Mouse (Mus musculus) hindbrain, embryonic 11.5 days (tissue): ENCODE measurements at regions not wholly inside any gene's neighbourhood (a gene's known extent, or its start where the extent isn't known, plus 50 kb on each side); places are given as distances from the start of the nearest gene placed in this dataset.

Source experiments
- ATAC-seq: fragments of 200-750 bp; cut with Nextera tagmentation; 2 replicates; pipeline ENCODE4 v1.8.0; 2017; ENCODE audit warnings: mild to moderate bottlenecking, moderate TSS enrichment, moderate library complexity; ENCODE audit not compliant: low FRiP score
- DNase-seq: peaks from one replicate; pipeline ENCODE4 v3.0.0-alpha.2; 2015; ENCODE audit warnings: low spot score
- H3K27ac ChIP-seq: fragments of 300-500 bp; sonication (generic); 2 replicates; pipeline ENCODE4 v1.5.1; 2014; ENCODE audit warnings: mild to moderate bottlenecking, low read depth, low read length
- H3K27me3 ChIP-seq: fragments of 300-500 bp; sonication (generic); 2 replicates; pipeline ENCODE4 v1.6.1; 2014; ENCODE audit warnings: mild to moderate bottlenecking, low read length, moderate library complexity, mixed read lengths; ENCODE audit not compliant: control insufficient read depth, insufficient read depth
- H3K36me3 ChIP-seq: fragments of 300-500 bp; sonication (generic); 2 replicates; pipeline ENCODE4 v1.6.1; 2014; ENCODE audit warnings: mild to moderate bottlenecking, low read length, moderate library complexity, mixed read lengths; ENCODE audit not compliant: control insufficient read depth, insufficient read depth
- H3K4me1 ChIP-seq: fragments of 300-500 bp; sonication (generic); replicated peaks from 2 replicates; pipeline ENCODE4 v1.6.1; 2014; ENCODE audit warnings: low read length, mixed read lengths; ENCODE audit not compliant: control insufficient read depth, insufficient read depth
- H3K4me2 ChIP-seq: fragments of 300-500 bp; sonication (generic); replicated peaks from 2 replicates; pipeline ENCODE4 v1.6.1; 2014; ENCODE audit warnings: mild to moderate bottlenecking, low read depth, low read length
- H3K4me3 ChIP-seq: fragments of 300-500 bp; sonication (generic); 2 replicates; pipeline ENCODE4 v1.5.1; 2014; ENCODE audit warnings: low read depth, low read length
- H3K9ac ChIP-seq: fragments of 300-500 bp; sonication (generic); 2 replicates; pipeline ENCODE4 v1.6.1; 2014; ENCODE audit warnings: low read depth, low read length
- H3K9me3 ChIP-seq: fragments of 300-500 bp; sonication (generic); 2 replicates; pipeline ENCODE4 v1.6.1; 2016; ENCODE audit warnings: low read length; ENCODE audit not compliant: control insufficient read depth
- WGBS: fragments of 180-500 bp; shearing (Covaris S2); extraction: QIAGEN DNeasy Blood & Tissue Kit; methylation state at CpG from one replicate; pipeline ENCODE4 v1.1.7; 2014; 5-methylcytosine and 5-hydroxymethylcytosine counted together

DNA sequence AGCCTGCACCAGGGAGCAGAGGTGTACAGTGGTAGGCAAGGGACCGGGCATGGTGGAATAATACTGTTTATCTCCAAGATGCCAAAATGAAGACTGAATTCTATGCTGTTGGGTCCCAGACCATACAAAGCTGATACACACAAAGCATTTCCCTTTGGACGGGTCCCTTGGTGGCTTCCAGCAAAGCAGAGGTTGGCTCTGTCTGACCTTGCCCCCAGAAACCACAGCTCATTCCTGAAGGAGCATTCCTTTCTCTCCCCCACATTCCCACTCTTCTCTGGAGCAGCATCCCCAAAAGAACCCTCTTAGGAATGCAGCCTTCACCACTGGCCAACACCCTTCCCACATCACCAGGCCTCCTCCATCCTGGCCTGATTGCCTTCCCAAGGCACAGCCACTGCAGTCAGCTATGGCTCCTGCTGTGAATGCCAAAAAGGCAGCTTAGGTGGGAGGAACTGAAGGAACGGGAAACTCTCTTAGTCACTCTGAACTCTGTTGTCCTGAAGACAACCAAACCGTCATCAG, 212.4 kb upstream of the Dio3 start:
- no peak overlapping the region for H3K9ac ChIP-seq
- 77% methylated on average over 4 of the region's 4 CpGs for WGBS
- H3K36me3 ChIP-seq: no peaks in the 10 kb centered on the region
- no peaks in the 10 kb centered on the region for H3K4me1 ChIP-seq
- 0 out of 2 replicates have a peak, but pooled peaks cover 2% of the 10 kb centered on the region for H3K9me3 ChIP-seq
- ATAC-seq (no peak), DNase-seq (no peak)
- H3K27ac ChIP-seq: no peak overlapping the region
- no peak overlapping the region for H3K4me3 ChIP-seq
- H3K4me2 ChIP-seq: no peak overlapping the region
- H3K27me3 ChIP-seq: no peaks in the 10 kb centered on the region

DNA sequence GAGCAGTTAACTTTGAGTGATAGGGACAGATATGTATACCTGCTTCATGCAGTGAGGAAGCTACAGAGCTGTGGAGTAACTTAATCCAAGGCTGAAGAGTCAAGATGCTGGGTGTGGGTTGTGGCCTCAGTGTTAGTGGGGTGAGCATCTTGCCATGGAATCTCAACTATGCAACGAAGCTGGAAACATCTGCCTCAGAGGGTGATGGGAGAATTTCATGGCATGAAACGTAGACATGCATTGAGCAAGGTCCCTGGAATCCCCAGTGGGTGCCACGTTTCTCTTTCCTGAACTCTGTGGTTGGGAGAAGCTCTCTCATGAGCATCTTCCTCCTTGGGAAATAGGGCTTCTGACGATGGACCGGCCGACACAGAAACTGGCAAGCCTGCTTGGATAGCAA, 208.4 kb upstream of the Dio3 start:
- H3K4me2 ChIP-seq: no peak overlapping the region
- WGBS: 88% methylated on average over 6 of the region's 6 CpGs
- ATAC-seq: no peak

DNA sequence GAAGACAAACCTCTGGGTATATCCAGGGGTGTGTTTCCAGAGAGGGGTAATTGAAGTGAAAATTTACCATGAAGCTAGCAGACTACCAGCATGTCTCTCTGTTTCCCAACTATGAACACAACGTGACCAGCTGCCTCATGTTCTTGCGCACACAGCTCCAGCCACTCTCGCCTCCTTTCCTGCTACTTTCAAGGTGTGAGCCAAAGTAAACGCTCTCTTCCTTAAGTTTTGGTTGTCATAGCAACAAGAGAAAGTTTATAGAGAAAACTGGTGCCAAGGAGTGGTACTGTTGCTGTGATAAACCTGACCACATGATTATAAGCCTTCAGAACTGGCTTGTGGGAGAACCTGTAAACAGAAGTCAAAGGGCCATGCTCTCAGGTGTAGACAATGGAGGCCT, 207.0 kb upstream of the Dio3 start:
- no peak overlapping the region for H3K4me2 ChIP-seq
- ATAC-seq: no peak
- no peaks in the 10 kb centered on the region for H3K27me3 ChIP-seq
- no peaks in the 10 kb centered on the region for H3K4me1 ChIP-seq
- H3K9me3 ChIP-seq: 0 out of 2 replicates have a peak, but pooled peaks cover 2% of the 10 kb centered on the region
- no peak overlapping the region for H3K27ac ChIP-seq
- no peak for DNase-seq
- no peak overlapping the region for H3K4me3 ChIP-seq
- H3K36me3 ChIP-seq: no peaks in the 10 kb centered on the region
- 83% methylated on average over 4 of the region's 4 CpGs for WGBS
- no peak overlapping the region for H3K9ac ChIP-seq

More for the DNA sequence above, 208.4 kb upstream of the Dio3 start:
- Histone ChIP-seq H3K4me3 (no peak overlapping the region), H3K27ac (no peak overlapping the region), H3K36me3 (no peaks in the 10 kb centered on the region), H3K27me3 (no peaks in the 10 kb centered on the region), H3K9ac (no peak overlapping the region), H3K9me3 (0 out of 2 replicates have a peak, but pooled peaks cover 2% of the 10 kb centered on the region), H3K4me1 (no peaks in the 10 kb centered on the region)
- DNase-seq: no peak

DNA sequence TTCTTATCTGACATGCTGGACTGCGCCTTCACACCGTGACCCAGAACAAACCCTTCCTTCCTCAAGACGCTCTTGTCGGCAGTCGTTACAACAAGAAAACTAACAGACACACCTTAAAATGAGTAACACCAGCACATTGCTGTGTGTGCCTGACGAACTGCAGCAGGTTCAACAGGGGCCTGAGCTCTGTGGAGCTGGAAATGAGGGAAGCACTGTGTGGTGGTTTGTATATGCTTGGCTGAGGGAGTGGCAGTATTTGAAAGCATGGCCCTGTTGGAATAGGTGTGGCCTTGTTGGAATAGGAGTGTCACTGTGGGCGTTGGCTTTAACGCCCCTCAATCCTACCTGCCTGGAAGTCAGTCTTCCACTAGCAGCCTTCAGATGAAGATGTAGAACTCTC, 203.9 kb upstream of the Dio3 start:
- Histone ChIP-seq H3K4me2 (no peak overlapping the region), H3K27me3 (no peaks in the 10 kb centered on the region), H3K27ac (no peak overlapping the region), H3K4me3 (no peak overlapping the region), H3K4me1 (no peaks in the 10 kb centered on the region), H3K9ac (no peak overlapping the region), H3K9me3 (no peaks in the 10 kb centered on the region), H3K36me3 (no peaks in the 10 kb centered on the region)
- WGBS: 87% methylated on average over 8 of the region's 8 CpGs
- ATAC-seq (no peak), DNase-seq (no peak)

DNA sequence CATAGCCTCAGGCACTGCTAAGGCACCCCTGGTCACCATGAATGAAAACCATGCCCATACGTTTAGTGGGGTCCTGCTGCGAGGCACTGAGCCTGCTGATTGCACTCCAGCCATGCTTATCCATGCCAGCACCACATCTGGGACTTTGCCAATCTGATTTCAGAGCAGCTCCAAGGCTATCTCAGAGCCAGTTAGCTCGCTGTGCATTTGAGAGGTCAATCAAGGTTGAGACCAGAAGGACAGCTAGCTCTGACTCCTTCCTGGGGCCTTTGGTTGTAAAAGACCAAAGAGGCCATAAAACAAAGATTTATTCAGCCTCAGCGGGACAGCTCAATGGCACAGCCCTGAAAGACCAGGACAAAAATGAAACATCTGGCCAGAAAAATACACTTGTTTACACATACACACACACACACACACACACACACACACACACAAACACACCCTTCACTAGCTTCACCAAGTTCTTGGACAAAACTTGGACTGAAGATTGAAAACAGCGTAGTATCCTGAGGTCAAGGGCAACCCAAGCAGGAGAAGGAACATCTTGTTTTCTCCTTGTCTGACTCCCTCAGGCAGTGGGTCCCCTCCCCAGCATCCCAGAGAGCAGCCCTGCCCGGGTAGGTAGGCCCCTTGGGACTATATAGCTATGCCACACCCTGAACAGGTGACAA, 201.5 kb upstream of the Dio3 start:
- H3K27me3 ChIP-seq: no peaks in the 10 kb centered on the region
- ATAC-seq (no peak), DNase-seq (no peak)
- no peak overlapping the region for H3K27ac ChIP-seq
- H3K9me3 ChIP-seq: no peaks in the 10 kb centered on the region
- 84% methylated on average over 6 of the region's 6 CpGs for WGBS
- H3K36me3 ChIP-seq: no peaks in the 10 kb centered on the region
- no peak overlapping the region for H3K4me3 ChIP-seq
- no peaks in the 10 kb centered on the region for H3K4me1 ChIP-seq
- no peak overlapping the region for H3K4me2 ChIP-seq
- H3K9ac ChIP-seq: no peak overlapping the region

DNA sequence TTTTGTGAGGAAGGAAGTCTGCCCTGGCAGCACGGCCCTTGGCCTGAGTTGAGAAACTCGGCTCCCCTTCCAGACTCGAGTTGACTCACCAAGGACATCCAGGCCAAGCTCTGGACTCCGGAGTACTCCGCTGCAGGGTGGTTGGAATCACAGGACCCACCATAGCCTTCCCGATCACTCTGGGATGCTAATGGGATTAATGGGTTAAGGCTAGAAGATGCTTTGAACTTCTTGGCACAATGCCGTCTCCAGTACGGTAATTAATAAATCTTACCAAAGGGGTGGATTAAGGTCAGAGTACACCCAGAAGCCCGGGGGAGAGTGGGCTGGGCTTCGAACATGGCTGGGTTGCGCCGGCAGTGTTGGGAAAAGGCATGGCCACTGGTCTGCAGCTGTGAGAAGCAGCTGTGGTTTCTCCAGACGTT, 200.8 kb upstream of the Dio3 start:
- Histone ChIP-seq H3K4me1 (no peaks in the 10 kb centered on the region), H3K9me3 (no peaks in the 10 kb centered on the region), H3K36me3 (no peaks in the 10 kb centered on the region), H3K27ac (no peak overlapping the region), H3K4me2 (no peak overlapping the region), H3K4me3 (no peak overlapping the region), H3K9ac (no peak overlapping the region), H3K27me3 (no peaks in the 10 kb centered on the region)
- 85% methylated on average over 13 of the region's 13 CpGs for WGBS
- ATAC-seq: no peak
- DNase-seq: no peak

DNA sequence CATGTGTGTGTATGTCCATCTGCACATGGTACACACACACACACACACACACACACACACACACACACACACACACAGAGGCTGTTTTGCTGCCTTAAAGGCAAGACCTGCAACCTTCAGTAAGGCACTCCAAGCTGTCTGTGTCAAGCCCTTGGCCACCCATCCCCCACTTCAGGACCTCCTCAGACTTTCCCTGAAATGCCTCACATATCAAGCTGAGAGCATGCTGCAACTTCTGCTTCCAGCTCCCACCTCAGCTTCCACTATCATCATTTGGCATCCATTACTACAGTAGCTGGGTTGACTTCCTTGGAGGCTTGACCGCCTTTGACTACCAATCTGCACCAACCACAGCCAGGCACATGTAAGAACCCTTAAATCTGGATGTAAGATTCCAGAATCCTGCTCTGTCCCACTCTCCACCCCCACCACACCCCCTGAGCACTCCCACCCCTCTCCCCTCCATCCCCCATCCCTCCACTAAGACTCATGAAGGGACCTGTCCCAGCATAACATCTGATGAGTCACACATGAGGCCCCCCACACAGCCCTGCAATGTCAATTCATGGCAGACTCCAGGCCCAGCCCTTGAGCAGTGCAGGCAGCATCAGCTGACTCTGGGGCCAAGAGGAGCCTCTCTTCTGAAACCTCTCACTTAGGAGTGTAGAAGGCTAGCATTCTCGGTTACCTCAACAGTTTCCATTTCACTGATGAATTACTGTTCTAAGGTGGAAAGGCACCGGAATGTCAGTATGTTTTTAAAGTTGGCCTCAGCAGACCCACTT, 196.8 kb upstream of the Dio3 start:
- no peak overlapping the region for H3K4me3 ChIP-seq
- no peaks in the 10 kb centered on the region for H3K36me3 ChIP-seq
- ATAC-seq (no peak), DNase-seq (no peak)
- no peak overlapping the region for H3K27ac ChIP-seq
- H3K27me3 ChIP-seq: no peaks in the 10 kb centered on the region
- WGBS: 93% methylated on average over 3 of the region's 3 CpGs
- H3K9ac ChIP-seq: no peak overlapping the region
- no peak overlapping the region for H3K4me2 ChIP-seq
- H3K4me1 ChIP-seq: no peaks in the 10 kb centered on the region
- no peaks in the 10 kb centered on the region for H3K9me3 ChIP-seq

DNA sequence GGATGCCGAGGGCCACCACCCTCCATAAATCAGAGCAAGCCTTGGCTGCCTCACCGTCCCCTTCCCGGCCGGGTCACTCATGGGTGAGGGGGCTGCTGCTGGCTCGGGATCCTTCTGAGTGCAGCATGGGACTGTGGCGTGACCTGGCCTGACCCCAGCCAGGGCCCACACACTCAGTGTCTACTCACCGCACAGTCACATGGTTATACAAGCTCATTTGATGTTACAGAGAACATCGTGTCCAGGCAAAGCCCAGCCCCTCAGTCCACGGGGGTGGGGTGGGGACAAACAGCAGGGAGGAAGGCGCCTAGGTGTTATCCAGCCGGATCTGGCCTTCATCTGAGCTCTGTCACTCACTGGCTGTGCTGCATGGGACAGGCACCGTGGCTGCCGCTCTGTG, 195.9 kb upstream of the Dio3 start:
- DNase-seq (no peak), ATAC-seq (no peak)
- Histone ChIP-seq H3K36me3 (no peaks in the 10 kb centered on the region), H3K4me3 (no peak overlapping the region), H3K4me1 (no peaks in the 10 kb centered on the region), H3K4me2 (no peak overlapping the region), H3K27me3 (no peaks in the 10 kb centered on the region), H3K9ac (no peak overlapping the region), H3K27ac (no peak overlapping the region), H3K9me3 (no peaks in the 10 kb centered on the region)
- 57% methylated on average over 13 of the region's 13 CpGs for WGBS

DNA sequence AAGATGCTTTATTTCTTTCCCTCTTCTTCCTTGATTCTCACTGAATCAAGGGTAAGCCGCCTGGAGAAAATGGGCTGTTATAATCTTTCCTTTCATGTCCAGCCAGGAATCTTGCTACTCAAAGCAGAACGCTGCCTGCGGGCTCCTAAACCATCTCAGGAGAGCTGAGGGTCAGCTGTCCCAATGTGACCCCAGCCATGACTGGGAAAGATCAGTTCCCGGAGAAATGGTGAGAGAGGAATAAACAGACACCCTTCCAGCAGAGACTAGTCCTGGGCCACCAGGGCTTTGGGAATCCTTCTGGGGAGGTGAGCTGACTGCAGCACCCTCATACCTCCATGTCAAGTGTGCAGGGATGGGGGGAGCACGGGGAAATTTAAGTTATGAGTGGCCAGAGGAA, 195.4 kb upstream of the Dio3 start:
- Histone ChIP-seq H3K9ac (no peak overlapping the region), H3K36me3 (no peaks in the 10 kb centered on the region), H3K27me3 (no peaks in the 10 kb centered on the region), H3K27ac (no peak overlapping the region), H3K4me3 (no peak overlapping the region), H3K4me1 (no peaks in the 10 kb centered on the region), H3K4me2 (no peak overlapping the region), H3K9me3 (no peaks in the 10 kb centered on the region)
- no peak for ATAC-seq
- DNase-seq: no peak
- WGBS: 66% methylated on average over 5 of the region's 5 CpGs
